Mouse (Mus musculus) kidney, embryonic 14.5 days (tissue): ENCODE data around the gene Nfatc4. TPM values are rescaled to one million over a fixed set of nuclear protein-coding genes. Genes with fewer than 3 reads are reported as not detected.

ENCODE experiments used
- ATAC-seq: fragments of 200-750 bp; cut with Nextera tagmentation; 2 replicates; pipeline ENCODE4 v1.8.0; 2017; ENCODE audit warnings: moderate number of reproducible peaks, mild to moderate bottlenecking, moderate TSS enrichment, moderate library complexity; ENCODE audit not compliant: low FRiP score, low TSS enrichment
- H3K27ac ChIP-seq: fragments of 300-500 bp; sonication (generic); 2 replicates; pipeline ENCODE4 v1.5.1; 2014; ENCODE audit warnings: low read depth, mild to moderate bottlenecking, low read length, moderate library complexity, mixed read lengths
- H3K27me3 ChIP-seq: fragments of 300-500 bp; sonication (generic); 2 replicates; pipeline ENCODE4 v1.6.1; 2014; ENCODE audit warnings: mild to moderate bottlenecking, low read length; ENCODE audit not compliant: control insufficient read depth, insufficient read depth
- H3K36me3 ChIP-seq: fragments of 300-500 bp; sonication (generic); 2 replicates; pipeline ENCODE4 v1.6.1; 2014; ENCODE audit warnings: low read length, mixed read lengths; ENCODE audit not compliant: control insufficient read depth, insufficient read depth
- H3K4me1 ChIP-seq: fragments of 300-500 bp; sonication (generic); 2 replicates; pipeline ENCODE4 v1.6.1; 2014; ENCODE audit warnings: low read length, mixed read lengths; ENCODE audit not compliant: control insufficient read depth, insufficient read depth
- H3K4me2 ChIP-seq: fragments of 300-500 bp; sonication (generic); replicated peaks from 2 replicates; pipeline ENCODE4 v1.6.1; 2014; ENCODE audit warnings: low read depth, mild to moderate bottlenecking, low read length
- H3K4me3 ChIP-seq: fragments of 300-500 bp; sonication (generic); 2 replicates; pipeline ENCODE4 v1.5.1; 2014; ENCODE audit warnings: mild to moderate bottlenecking, low read length
- H3K9ac ChIP-seq: fragments of 300-500 bp; sonication (generic); 2 replicates; pipeline ENCODE4 v1.6.1; 2014; ENCODE audit warnings: low read depth, mild to moderate bottlenecking, low read length, moderate library complexity
- H3K9me3 ChIP-seq: fragments of 300-500 bp; sonication (generic); 2 replicates; pipeline ENCODE4 v1.6.1; 2016; ENCODE audit warnings: low read length; ENCODE audit not compliant: control insufficient read depth
- WGBS: fragments of 180-500 bp; shearing (Covaris S2); extraction: QIAGEN DNeasy Blood & Tissue Kit; methylation state at CpG from one replicate; pipeline ENCODE4 v1.1.7; 2014; 5-methylcytosine and 5-hydroxymethylcytosine counted together
- polyA plus RNA-seq: library from polyadenylated mRNA; unstranded; fragments of >200 nt; fragmentation: Nextera tagmentation; extraction: Ambion mirVana; gene quantifications from 2 replicates; pipeline ENCODE4 v1.2.1, GENCODE M21; 2014

The Nfatc4 gene
- polyA plus RNA-seq, 1 experiment from 2014 or later = 33.8 TPM

DNA sequence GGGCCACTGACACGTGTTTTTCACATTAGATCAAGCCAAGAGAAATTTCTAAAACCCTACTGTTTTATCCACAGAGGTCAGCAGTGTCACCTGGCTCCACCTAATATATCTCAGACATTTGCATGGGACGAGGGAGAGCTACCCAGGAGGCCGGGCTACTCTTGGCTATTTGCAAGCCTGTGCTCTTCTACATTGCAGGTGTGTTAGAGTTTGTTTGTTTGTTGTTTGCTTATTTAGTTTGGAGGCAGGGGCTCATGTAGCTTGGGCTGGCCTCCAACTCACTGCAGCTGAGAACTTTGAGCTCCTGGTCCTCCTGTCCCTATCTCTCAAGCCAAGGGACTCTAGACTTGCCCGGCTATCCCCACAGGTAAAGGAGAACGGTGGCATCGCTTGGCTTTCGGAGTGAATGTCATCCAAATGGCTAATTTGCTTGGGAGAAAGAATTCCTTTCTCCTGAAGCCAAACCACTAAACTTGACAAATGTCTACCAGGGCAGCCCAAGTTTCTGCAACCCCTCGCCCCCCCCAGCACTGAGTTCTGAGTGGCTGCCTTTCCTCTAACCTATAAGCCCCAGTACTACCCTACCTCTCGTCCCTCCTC is 40.5 kb upstream of the Nfatc4 start:
- H3K36me3 ChIP-seq = no peaks in the 10 kb centered on the region
- H3K4me3 ChIP-seq = peak overlapping the region; percentile 44
- H3K27me3 ChIP-seq = peaks cover 7% of the 10 kb centered on the region; the same call in 1 of the 2 replicates
- peak overlapping the region; percentile 25; the same call in 1 of the 2 replicates for H3K27ac ChIP-seq
- H3K9me3 ChIP-seq = no peaks in the 10 kb centered on the region
- H3K9ac ChIP-seq = peak overlapping the region; percentile 23; the same call in 1 of the 2 replicates
- ATAC-seq = no peak
- WGBS = 48% methylated on average over 9 of the region's 9 CpGs
- H3K4me2 ChIP-seq = peak overlapping the region; percentile 66
- H3K4me1 ChIP-seq = peaks cover 4% of the 10 kb centered on the region; the same call in 1 of the 2 replicates

GRCm38 (mm10) chr14:55783171-55783957 is 39.6 kb upstream of the Nfatc4 start:
- Histone ChIP-seq H3K36me3 (no peaks in the 10 kb centered on the region), H3K4me2 (peak overlapping the region; percentile 66), H3K27me3 (peaks cover 7% of the 10 kb centered on the region; the same call in 1 of the 2 replicates), H3K9ac (peak overlapping the region; percentile 53), H3K27ac (peak overlapping the region; percentile 76), H3K9me3 (no peaks in the 10 kb centered on the region), H3K4me3 (peak overlapping the region; percentile 44), H3K4me1 (peaks cover 12% of the 10 kb centered on the region)
- ATAC-seq = peak; percentile 53
- 1% methylated on average over 31 of the region's 31 CpGs for WGBS

GRCm38 (mm10) chr14:55783958-55784235 is 39.0 kb upstream of the Nfatc4 start, which contains the start of gene Adcy4:
Gene Adcy4, minus strand, starts transcription at chr14:55784095.
- Histone ChIP-seq H3K27ac (peak within 1 kb of the TSS; percentile 76), H3K4me3 (peak within 1 kb of the TSS; percentile 44), H3K9me3 (no peaks in the 10 kb centered on the region), H3K27me3 (peaks cover 7% of the 10 kb centered on the region; the same call in 1 of the 2 replicates), H3K4me1 (peaks cover 12% of the 10 kb centered on the region), H3K36me3 (no peaks in the 10 kb centered on the region), H3K9ac (peak within 1 kb of the TSS; percentile 53), H3K4me2 (peak within 1 kb of the TSS; percentile 66)
- ATAC-seq = 0 out of 2 replicates have a peak, but pooled peaks have one; percentile 16
- WGBS = 3% methylated on average over 13 of the region's 13 CpGs

DNA sequence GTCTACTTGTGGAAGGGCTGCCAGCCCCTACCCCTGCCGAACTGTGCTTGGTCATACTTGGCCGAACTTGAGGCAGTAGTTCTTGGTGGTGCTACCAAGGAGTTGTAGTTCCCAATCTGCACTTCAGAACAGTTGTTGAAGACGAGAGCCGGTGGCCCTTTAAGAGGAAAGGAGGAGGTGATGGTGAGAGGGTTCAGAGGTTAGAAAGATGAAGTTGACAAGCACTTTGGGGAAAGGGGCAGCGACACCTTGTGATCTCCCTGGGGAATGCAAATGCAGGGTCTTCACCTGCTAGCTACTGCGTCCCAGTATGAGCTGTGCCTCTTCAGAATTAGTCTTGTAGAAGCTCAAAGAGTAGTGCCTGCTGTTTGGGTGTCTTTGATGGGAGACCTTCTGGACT is 37.7 kb upstream of the Nfatc4 start:
- Histone ChIP-seq H3K4me3 (no peak overlapping the region), H3K36me3 (no peaks in the 10 kb centered on the region), H3K4me1 (peaks cover 12% of the 10 kb centered on the region), H3K9ac (no peak overlapping the region), H3K27ac (no peak overlapping the region), H3K27me3 (peaks cover 7% of the 10 kb centered on the region; the same call in 1 of the 2 replicates), H3K9me3 (no peaks in the 10 kb centered on the region), H3K4me2 (no peak overlapping the region)
- WGBS = 39% methylated on average over 6 of the region's 6 CpGs
- ATAC-seq = no peak

GRCm38 (mm10) chr14:55787731-55788130 is 35.2 kb upstream of the Nfatc4 start:
- ATAC-seq = no peak
- H3K36me3 ChIP-seq = no peaks in the 10 kb centered on the region
- peaks cover 9% of the 10 kb centered on the region for H3K4me1 ChIP-seq
- H3K27me3 ChIP-seq = no peaks in the 10 kb centered on the region
- 27% methylated on average over 11 of the region's 11 CpGs for WGBS
- peak overlapping the region; percentile 52 for H3K4me2 ChIP-seq
- no peak overlapping the region for H3K27ac ChIP-seq
- no peak overlapping the region for H3K9ac ChIP-seq
- H3K4me3 ChIP-seq = peak overlapping the region; percentile 45
- no peaks in the 10 kb centered on the region for H3K9me3 ChIP-seq

GRCm38 (mm10) chr14:55788256-55789050 is 34.5 kb upstream of the Nfatc4 start, which contains the start of gene Ripk3:
Gene Ripk3, minus strand, starts transcription at chr14:55788865.
- 4% methylated on average over 40 of the region's 40 CpGs for WGBS
- Histone ChIP-seq H3K36me3 (no peaks in the 10 kb centered on the region), H3K4me2 (peak within 1 kb of the TSS; percentile 52), H3K27me3 (no peaks in the 10 kb centered on the region), H3K27ac (no peak within 1 kb of the TSS), H3K4me3 (peak within 1 kb of the TSS; percentile 45), H3K9ac (peak within 1 kb of the TSS; percentile 40; the same call in 1 of the 2 replicates), H3K4me1 (peaks cover 7% of the 10 kb centered on the region), H3K9me3 (no peaks in the 10 kb centered on the region)
- peak; percentile 24; the same call in 1 of the 2 replicates for ATAC-seq

GRCm38 (mm10) chr14:55793461-55793860 is 29.5 kb upstream of the Nfatc4 start:
- no peak overlapping the region for H3K27ac ChIP-seq
- 55% methylated on average over 2 of the region's 2 CpGs for WGBS
- no peak for ATAC-seq

DNA sequence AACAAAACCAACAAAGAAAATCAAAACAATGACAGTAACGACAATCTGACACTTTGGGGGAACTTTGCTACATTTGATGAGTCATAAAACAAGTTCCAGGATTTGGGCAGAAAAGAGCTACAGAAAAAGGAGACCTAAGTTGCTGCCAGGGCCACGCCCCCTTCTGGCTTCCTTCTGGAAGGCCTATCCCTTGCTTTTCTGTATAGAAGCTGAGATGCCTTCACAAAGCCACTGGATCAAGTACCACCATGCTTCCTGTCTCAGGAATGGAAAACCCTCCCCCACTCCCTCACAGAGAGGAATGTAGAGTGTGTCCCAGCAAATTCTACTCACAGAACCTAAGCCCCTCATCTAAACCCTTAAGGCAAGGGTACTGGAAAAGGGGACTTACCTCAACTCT is 29.0 kb upstream of the Nfatc4 start:
- ATAC-seq = no peak
- H3K9me3 ChIP-seq = no peaks in the 10 kb centered on the region
- H3K27me3 ChIP-seq = no peaks in the 10 kb centered on the region
- no peaks in the 10 kb centered on the region for H3K36me3 ChIP-seq
- no peak overlapping the region for H3K4me3 ChIP-seq
- H3K27ac ChIP-seq = no peak overlapping the region
- no peak overlapping the region for H3K9ac ChIP-seq
- H3K4me1 ChIP-seq = no peaks in the 10 kb centered on the region
- 70% methylated on average over 2 of the region's 2 CpGs for WGBS
- H3K4me2 ChIP-seq = no peak overlapping the region

More at GRCm38 (mm10) chr14:55793461-55793860, 29.5 kb upstream of the Nfatc4 start:
- Histone ChIP-seq H3K4me1 (no peaks in the 10 kb centered on the region), H3K9ac (no peak overlapping the region), H3K4me2 (no peak overlapping the region), H3K4me3 (no peak overlapping the region), H3K27me3 (no peaks in the 10 kb centered on the region), H3K36me3 (no peaks in the 10 kb centered on the region), H3K9me3 (no peaks in the 10 kb centered on the region)
